Mouse (Mus musculus) lung, postnatal 36 days (tissue): ENCODE measurements around the gene Parp8.
A peak's percentile ranks its signal among the peaks of the same experiment; 100 is the strongest.

Experiments used
- DNase-seq: peaks from one replicate; pipeline ENCODE4 v3.0.0; 2022; ENCODE audit warnings: mixed read lengths

Parp8 gene

GRCm38 (mm10) chr13:117025226-117026067, at the start of gene Parp8:
Gene Parp8 (minus strand): TSS chr13:117025537.
- peak; percentile 63 for DNase-seq

DNA sequence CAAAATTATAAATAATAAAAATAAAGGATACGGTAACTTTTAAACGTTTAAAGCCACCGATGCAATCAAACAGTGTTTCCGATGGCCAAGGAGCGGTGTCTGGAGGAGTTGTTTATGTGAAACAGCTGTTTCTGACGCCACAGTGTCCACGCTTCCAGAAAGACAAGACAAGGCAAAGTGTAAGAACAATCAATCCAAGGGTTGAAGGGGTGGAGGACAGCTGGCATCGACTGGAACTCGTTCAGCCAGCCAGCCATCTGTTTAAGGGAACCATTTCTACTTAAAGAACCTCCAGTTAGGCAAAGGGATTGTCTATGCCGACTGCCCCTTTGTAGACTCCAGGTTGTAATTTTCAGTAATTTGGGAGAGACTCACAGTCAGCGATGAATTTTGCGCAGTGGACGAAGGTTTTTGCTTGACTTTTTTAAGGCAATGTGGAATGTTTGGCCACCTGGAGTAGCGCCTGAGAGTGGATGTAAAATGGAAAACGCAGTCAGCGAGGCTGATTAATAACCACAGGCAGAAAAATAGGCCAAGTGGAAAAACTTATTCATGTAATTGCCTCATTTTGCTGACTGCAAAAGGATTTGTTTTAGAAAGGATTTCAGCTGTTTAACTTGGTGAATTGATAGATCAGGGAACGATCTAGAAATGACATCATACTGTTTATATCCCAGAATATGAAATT, 37.4 kb upstream of the Parp8 start:
- DNase-seq = peak; percentile 28

DNA sequence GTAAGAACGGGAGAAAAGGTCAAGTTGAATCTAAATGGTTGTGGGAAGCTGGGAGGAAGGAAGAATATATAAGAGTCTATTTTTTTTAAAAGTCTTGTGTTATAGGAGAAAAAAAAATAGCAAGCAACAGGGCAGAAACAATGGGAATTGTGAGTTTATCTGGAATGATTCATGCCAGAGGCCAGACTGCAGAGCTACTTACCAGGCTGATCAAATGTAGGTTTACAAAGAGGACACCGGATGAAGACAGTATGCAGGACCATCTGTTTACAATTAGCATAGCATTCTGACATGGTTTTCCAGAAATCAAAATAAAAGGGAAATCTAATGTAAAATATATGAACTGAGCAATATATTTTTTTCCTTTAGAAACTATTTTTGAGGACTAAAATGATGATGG, 31.1 kb upstream of the Parp8 start:
- DNase-seq = no peak

GRCm38 (mm10) chr13:117054811-117055496, 29.6 kb upstream of the Parp8 start:
- DNase-seq = peak; percentile 32

DNA sequence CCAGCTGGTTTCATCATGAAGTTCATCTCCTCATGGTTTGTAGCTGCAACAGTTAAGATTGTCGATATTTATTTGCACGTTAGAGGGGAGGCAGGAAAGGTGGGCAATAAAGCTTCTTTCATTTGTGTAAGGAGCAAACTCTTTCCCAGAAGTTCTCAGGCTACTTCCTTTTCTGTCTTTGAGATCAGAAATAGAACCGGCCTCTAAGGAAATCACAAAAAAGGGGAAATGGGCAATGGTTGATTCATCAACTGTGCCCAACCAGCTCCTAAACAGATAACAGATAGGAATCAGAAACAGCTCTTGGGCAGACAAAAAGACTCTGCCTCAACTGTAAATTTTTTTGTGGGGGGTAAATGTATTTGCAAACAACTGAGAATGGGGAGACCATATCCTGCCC, 27.4 kb upstream of the Parp8 start:
- no peak for DNase-seq

DNA sequence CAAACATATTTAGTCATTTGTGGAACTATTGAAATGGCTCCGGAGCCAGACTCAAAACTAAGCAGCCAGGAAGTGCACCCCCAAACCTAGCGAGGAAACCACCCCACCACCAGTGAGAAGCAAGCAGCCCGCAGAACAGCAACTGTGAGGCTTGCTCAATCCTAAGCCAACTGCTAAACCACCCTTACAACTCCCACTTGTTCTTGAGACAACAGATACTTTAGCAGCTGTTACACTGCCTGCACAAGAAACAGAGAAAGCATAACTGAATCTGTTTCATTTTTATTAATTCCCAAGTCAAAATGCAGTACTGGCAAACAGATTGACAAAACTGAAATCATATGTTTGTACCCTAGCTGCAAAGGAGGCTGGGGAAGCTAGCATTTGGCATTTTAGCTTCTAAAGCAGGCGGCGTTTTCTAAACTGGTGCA, 23.2 kb upstream of the Parp8 start:
- DNase-seq = peak; percentile 44

DNA sequence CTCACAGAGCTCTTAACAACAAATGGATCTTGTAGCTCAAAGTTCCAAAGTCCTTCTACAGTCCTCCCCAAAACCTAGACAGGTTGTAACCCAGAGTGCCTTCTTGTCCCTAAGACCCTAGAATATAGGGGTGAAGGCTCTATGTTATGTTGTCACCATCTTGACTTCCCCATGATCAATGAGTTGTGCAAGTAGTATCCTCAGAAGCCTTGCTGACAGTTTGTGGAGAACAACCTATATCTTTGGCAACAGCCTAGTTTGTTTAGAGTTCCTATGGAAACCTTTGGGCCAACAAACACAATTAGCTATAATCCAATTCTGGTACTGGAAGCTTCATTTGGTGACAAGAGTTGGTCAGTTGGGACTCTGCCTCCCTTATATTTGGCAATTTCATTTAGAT, 18.2 kb upstream of the Parp8 start:
- no peak for DNase-seq

GRCm38 (mm10) chr13:117041021-117041420, 15.7 kb upstream of the Parp8 start:
- DNase-seq = no peak

DNA sequence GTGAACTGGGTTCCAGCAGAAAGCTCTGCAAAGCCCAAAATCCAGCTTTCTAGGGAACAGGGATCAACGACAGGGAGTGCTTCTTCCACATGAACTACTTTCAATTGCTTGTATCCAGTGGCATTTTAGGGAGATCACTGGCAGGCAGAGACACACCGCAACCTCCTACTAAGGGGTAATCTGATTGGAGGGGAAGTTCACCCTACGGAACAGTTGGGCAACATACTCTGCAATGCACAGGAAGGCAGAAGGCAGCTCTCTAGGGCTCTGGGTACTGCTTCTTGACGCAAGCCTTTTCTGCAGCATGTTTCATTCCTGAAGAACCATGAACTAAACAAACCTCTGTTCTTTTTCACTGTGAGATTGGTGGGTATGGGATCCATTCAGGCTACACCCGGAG, 10.9 kb upstream of the Parp8 start:
- peak; percentile 38 for DNase-seq

DNA sequence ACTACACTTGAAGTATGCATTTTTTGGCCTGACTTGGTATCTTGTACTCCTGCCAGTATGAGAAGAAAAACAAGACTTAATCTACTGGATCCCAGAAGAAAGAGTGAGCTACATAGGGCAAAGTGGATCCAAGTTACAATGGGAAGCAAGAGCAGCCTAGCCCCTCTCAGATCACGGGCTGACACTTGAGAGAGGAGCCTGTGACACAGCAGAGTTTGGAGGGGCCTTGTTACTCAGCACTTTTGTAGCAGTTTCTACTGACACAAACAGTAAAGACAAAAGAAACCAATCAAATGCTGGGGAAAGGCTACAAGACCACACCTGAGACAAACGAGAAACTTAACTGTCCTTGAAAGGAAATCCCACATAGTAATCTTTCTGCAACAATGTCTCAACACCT, 9.8 kb upstream of the Parp8 start:
- DNase-seq = no peak

GRCm38 (mm10) chr13:117034676-117035075, 9.3 kb upstream of the Parp8 start:
- DNase-seq = no peak

DNA sequence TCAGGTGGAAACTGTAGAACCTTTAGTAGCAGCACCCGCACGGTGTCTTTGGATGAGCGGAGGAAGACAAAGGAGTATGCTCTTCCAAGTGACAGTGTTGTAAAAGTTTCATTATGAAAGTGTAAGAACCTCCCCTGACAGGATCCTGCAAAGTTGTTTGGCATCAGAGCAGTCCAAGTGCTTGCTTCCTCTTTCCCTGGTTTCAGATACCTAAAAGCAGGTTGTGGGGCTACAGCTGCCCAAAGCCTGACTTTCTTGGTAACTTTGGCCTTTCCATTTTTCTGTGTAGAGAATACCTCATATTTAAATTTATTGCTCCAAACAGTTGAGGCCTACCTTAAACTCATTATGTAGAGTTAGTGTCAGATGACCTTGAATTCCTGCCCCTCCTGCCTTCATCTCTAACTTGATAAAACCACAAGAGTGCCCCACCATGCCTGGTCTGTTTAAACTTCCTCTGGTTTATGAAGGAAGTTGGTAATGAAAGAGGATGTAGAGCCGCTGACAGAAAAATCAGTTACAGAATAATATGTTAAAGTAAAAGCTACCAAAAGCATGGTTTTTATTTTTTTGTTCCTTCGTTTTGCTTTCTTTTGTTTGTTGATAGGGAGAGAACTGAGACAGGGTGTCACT, 8.5 kb upstream of the Parp8 start:
- DNase-seq = peak; percentile 51

- DNase-seq = no peak
Measured at GRCm38 (mm10) chr13:117032402-117032801, 7.1 kb upstream of the Parp8 start.

- DNase-seq = peak; percentile 61
Measured at GRCm38 (mm10) chr13:117031546-117031945, 6.2 kb upstream of the Parp8 start.

DNA sequence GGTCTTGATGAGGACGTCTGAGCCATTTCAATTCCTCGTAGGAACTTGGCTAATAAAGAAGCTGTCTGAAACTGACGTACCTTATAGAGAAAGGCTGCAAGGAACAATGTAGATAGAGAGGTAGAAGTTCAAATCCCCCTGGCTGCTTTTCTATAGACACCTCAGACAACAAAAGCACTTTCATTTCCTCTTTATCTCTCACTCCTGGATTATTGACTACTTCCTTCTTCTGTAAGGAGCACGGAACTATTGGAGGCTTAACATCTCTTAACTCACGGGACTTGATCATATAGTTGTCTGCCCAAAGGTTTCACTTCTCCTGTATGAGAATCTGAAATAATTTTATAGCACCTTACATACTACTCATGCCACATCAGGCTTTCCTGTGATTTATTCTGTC, 2.9 kb upstream of the Parp8 start:
- DNase-seq = no peak

DNA sequence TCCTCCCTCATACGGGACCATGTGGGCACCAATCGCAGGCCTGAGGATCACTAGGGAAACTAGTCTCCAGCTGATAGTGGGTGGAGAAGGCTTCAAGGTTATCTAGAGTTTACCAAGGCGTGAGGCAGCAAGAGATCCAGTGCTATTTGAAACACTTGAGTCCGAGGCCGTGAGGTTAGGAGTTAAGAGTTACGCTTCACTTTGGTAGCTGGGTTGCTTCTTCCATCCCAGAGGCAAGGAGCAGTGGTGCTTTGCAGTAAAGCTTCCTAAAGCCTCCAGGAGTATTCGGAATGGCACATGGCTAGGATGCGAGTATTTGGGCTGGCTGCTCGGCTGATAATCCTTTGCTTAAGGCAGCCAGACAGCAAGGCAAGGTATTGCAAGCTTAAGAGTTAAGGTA, 2.0 kb upstream of the Parp8 start:
- DNase-seq = no peak

DNA sequence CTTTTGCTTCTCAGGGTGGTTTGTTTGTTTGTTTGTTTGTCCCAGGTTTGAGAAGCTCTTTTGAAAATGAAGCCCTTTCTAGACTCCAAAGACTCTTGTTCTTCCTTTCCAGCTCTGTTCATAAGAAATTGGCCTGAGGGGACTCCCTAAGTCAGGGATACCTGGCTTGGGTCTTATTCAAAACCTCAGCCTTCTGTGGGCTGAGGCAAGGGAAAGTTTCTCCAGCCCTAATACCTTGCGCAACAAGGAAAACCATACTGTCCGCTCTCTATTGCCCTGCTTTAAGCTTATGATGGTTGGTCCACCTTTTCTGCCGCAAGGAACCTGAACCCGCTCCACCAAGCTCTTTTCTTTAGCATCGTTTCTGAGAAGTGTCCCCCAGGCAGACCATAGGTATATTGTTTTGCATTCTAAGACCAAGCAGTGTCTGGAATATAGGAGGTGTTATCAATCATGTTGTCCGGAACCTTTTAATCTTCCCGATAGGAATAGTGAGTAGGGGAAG, 991 bp upstream of the Parp8 start:
- DNase-seq = no peak

GRCm38 (mm10) chr13:117024916-117025225, 466 bp downstream of the Parp8 start:
- DNase-seq = no peak

DNA sequence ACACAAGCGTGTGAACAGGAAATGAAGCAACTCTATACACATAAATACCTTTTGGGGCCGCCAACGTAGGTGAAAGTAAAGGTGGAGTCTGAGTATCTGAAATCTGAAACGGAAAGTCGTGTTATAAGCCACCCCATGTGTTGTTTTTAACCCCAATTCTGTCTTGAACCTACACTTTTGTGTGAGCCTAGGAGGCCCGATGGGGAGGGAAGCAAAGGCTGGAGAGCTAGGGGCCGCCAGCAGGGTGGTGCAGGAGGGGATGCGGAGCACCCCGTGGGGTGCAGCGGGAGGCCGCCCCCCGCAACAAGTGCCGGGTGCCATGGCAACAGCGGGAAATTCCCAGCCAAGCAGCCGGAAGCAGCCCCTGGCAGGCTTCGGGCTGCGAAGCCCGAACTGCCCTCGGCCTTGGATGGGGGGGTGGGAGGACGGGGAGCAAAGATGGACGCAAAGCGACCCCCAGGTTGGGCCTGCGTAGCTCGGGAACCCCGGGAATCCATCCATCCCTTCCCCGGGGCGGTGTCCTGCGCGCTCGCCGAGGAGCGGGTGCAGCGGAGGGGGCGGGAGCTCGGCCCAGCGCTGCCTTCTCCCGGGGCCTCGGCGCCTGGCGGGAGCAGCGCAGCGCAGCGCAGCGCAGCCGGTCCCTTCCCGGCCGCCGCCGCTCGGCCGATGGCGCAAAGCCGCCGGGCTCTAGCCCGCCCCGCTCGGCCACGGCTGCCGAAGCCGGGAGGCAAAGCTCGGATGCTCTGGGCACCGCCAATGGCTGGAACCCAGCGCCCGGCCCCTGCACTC, 1.0 kb downstream of the Parp8 start:
- peak; percentile 58 for DNase-seq

GRCm38 (mm10) chr13:117023346-117024050, 1.8 kb downstream of the Parp8 start:
- DNase-seq = no peak

DNA sequence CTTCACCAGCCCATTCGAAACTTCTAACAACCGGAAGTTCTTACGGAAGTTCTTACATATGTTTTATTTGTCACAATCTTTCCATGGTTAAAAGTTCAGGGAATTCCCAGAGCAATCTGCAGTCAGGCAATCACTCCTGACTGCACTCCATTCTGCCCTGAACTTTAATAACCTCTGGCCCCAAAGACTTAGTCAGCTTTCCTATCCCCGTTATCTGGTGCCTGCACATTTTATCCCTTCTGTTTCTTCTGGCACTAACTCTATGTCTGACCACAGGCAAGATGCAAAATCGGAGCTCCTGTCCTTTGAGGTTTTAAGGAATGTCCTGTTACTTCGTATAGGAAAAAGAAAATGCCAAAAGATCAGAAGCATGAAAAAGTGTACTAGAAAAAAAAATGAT, 4.7 kb downstream of the Parp8 start:
- DNase-seq = no peak

DNA sequence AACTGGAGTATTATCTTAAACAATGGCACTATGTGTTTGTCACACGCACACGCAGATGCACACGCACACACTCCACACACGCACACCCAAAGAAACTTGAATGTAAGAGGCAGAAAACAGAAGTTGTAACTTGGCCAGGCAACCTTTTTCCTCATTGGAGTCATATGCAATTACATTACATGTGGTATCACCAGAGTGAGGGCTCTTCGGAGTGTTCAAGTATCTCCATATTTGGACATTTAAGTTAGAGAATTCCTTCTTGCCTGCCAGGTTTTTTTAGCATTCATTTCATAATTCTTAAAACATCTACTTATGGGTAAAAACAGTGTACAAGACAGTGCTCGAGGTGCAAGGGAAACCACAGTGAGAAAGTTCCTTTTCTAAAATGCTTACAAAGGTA, 6.7 kb downstream of the Parp8 start:
- peak; percentile 35 for DNase-seq
